Mouse (Mus musculus) CH12.LX (cell line): ENCODE measurements at regions not wholly inside any gene's neighbourhood (a gene's known extent, or its start where the extent isn't known, plus 50 kb on each side); places are given as distances from the start of the nearest gene placed in this dataset.

ENCODE experiments used
- DNase-seq: peaks from one replicate; pipeline ENCODE4 v3.0.0-alpha.2; 2013; ENCODE audit errors: extremely low read depth
- H3K27ac ChIP-seq: 2 replicates; pipeline ENCODE4 v1.5.1; 2012; ENCODE audit warnings: low read depth, mild to moderate bottlenecking, control low read depth, moderate library complexity; ENCODE audit not compliant: insufficient read depth
- H3K27me3 ChIP-seq: replicated peaks from 2 replicates; pipeline ENCODE3; 2012; ENCODE audit warnings: inconsistent platforms
- H3K36me3 ChIP-seq, 2 experiments: replicated peaks in 1 of 2; 2 replicates each; pipeline versions ENCODE3 to v1.6.1; 2012; ENCODE audit warnings: inconsistent platforms in 1 of 2, low read length in 1 of 2, mild to moderate bottlenecking in 1 of 2, mixed read lengths in 1 of 2, moderate library complexity in 1 of 2; ENCODE audit not compliant: control insufficient read depth in 1 of 2, insufficient read depth in 1 of 2
- H3K4me1 ChIP-seq, 2 experiments: 2 replicates each; pipeline ENCODE4 v1.6.1; 2012; ENCODE audit warnings: inconsistent platforms in 1 of 2, moderate library complexity in 1 of 2; ENCODE audit not compliant: insufficient read depth in 2 of 2, control insufficient read depth in 1 of 2
- H3K4me2 ChIP-seq: 2 replicates; pipeline ENCODE4 v1.6.1; 2012; ENCODE audit warnings: low read depth, mild to moderate bottlenecking, control low read depth; ENCODE audit not compliant: poor library complexity, insufficient read depth, severe bottlenecking
- H3K4me3 ChIP-seq, 3 experiments: fragments of 150-350 bp in 1 of 3; sonication (generic) in 1 of 3; replicated peaks in 1 of 3; 2 replicates each; pipeline versions ENCODE3 to v1.5.1; 2011 to 2012; ENCODE audit warnings: low read depth in 2 of 3, low read length in 2 of 3, mild to moderate bottlenecking in 2 of 3, moderate library complexity in 2 of 3, control low read depth in 1 of 3, improper control_type of control experiment in 1 of 3, inconsistent platforms in 1 of 3, mixed read lengths in 1 of 3; ENCODE audit not compliant: poor library complexity in 1 of 3
- H3K79me2 ChIP-seq: replicated peaks from 2 replicates; pipeline ENCODE4 v1.6.1; 2012; ENCODE audit warnings: mild to moderate bottlenecking, moderate library complexity; ENCODE audit not compliant: control insufficient read depth, poor library complexity, insufficient read depth, severe bottlenecking; ENCODE audit errors: extremely low read depth
- H3K9ac ChIP-seq: 2 replicates; pipeline ENCODE4 v1.6.1; 2012; ENCODE audit warnings: low read depth, mild to moderate bottlenecking, control low read depth, moderate library complexity; ENCODE audit not compliant: insufficient read depth
- H3K9me3 ChIP-seq: replicated peaks from 2 replicates; pipeline ENCODE3; 2012; ENCODE audit warnings: low read length, inconsistent platforms, mixed read lengths
- BHLHE40 ChIP-seq: IDR thresholded peaks from 2 replicates; pipeline ENCODE4 v1.6.1; 2011; ENCODE audit warnings: mild to moderate bottlenecking, low read depth, low read length, improper control_type of control experiment
- CHD1 ChIP-seq: IDR thresholded peaks from 2 replicates; pipeline ENCODE4 v1.6.1; 2012; ENCODE audit warnings: low read depth, low read length, improper control_type of control experiment, inconsistent platforms
- CTCF ChIP-seq, 2 experiments: IDR thresholded peaks in 1 of 2; conservative IDR thresholded peaks in 1 of 2; 2 replicates each; pipeline ENCODE4 v1.5.1; 2011 to 2012; ENCODE audit warnings: low read depth in 2 of 2, low read length in 2 of 2, improper control_type of control experiment in 1 of 2, inconsistent platforms in 1 of 2, mild to moderate bottlenecking in 1 of 2, moderate library complexity in 1 of 2
- E2F4 ChIP-seq: IDR thresholded peaks from 2 replicates; pipeline ENCODE4 v1.6.1; 2011; ENCODE audit warnings: low read depth, low read length, improper control_type of control experiment; ENCODE audit not compliant: insufficient replicate concordance
- ELF1 ChIP-seq: IDR thresholded peaks from 2 replicates; pipeline ENCODE4 v1.6.1; 2014; ENCODE audit warnings: low read depth, mild to moderate bottlenecking, inconsistent platforms, low read length, improper control_type of control experiment
- HCFC1 ChIP-seq: IDR thresholded peaks from 2 replicates; pipeline ENCODE4 v1.6.1; 2012; ENCODE audit warnings: low read depth, mild to moderate bottlenecking, inconsistent platforms, low read length, improper control_type of control experiment
- JUN ChIP-seq: IDR thresholded peaks from 2 replicates; pipeline ENCODE4 v1.6.1; 2011; ENCODE audit warnings: low read depth, mild to moderate bottlenecking, low read length, improper control_type of control experiment, moderate library complexity; ENCODE audit not compliant: insufficient read depth
- MAFK ChIP-seq: IDR thresholded peaks from 2 replicates; pipeline ENCODE4 v1.6.1; 2011; ENCODE audit warnings: low read length, improper control_type of control experiment; ENCODE audit not compliant: insufficient replicate concordance
- MEF2A ChIP-seq: IDR thresholded peaks from 2 replicates; pipeline ENCODE4 v1.6.1; 2014; ENCODE audit warnings: low read depth, mild to moderate bottlenecking, inconsistent platforms, low read length, improper control_type of control experiment, borderline replicate concordance
- MXI1 ChIP-seq: IDR thresholded peaks from 2 replicates; pipeline ENCODE4 v1.6.1; 2011; ENCODE audit warnings: mild to moderate bottlenecking, low read depth, low read length, improper control_type of control experiment
- NELFE ChIP-seq: IDR thresholded peaks from 2 replicates; pipeline ENCODE4 v1.6.1; 2011; ENCODE audit warnings: low read depth, low read length, improper control_type of control experiment
- PAX5 ChIP-seq: IDR thresholded peaks from 2 replicates; pipeline ENCODE4 v1.6.1; 2012; ENCODE audit warnings: low read length, inconsistent platforms, mixed read lengths
- RCOR1 ChIP-seq: conservative IDR thresholded peaks from 2 replicates; pipeline ENCODE4 v1.6.1; 2012; ENCODE audit warnings: low read depth, mild to moderate bottlenecking, inconsistent platforms, low read length, improper control_type of control experiment
- SMC3 ChIP-seq: IDR thresholded peaks from 2 replicates; pipeline ENCODE4 v1.6.1; 2011; ENCODE audit warnings: low read depth, low read length, improper control_type of control experiment
- TCF12 ChIP-seq: IDR thresholded peaks from 2 replicates; pipeline ENCODE4 v1.6.1; 2014; ENCODE audit warnings: low read depth, mild to moderate bottlenecking, inconsistent platforms, low read length, improper control_type of control experiment
- USF1 ChIP-seq: IDR thresholded peaks from 2 replicates; pipeline ENCODE4 v1.6.1; 2014; ENCODE audit warnings: low read depth, mild to moderate bottlenecking, inconsistent platforms, low read length, improper control_type of control experiment
- ZKSCAN1 ChIP-seq: IDR thresholded peaks from 2 replicates; pipeline ENCODE4 v1.6.1; 2012; ENCODE audit warnings: low read depth, inconsistent platforms, low read length, improper control_type of control experiment, borderline replicate concordance
- ZMIZ1 ChIP-seq: IDR thresholded peaks from 2 replicates; pipeline ENCODE4 v1.6.1; 2012; ENCODE audit warnings: low read depth, mild to moderate bottlenecking, inconsistent platforms, low read length, improper control_type of control experiment
- dilution Hi-C: fragments of 300-500 bp; cut with MboI; formaldehyde crosslinking; loops from 2 replicates; pipeline ENCODE4 v1.14.3; 2020; ENCODE audit warnings: low sequenced_read_pairs; ENCODE audit not compliant: extremely low pct_unique_long_range_greater_than_20kb, extremely low pct_ligation_motif_present
- in situ Hi-C: fragments of 300-500 bp; cut with MboI; formaldehyde crosslinking; loops from 3 replicates; pipeline ENCODE4 v1.14.3; 2019; ENCODE audit warnings: low sequenced_read_pairs, low pct_ligation_motif_present, low pct_unique_long_range_greater_than_20kb, mixed read lengths

DNA sequence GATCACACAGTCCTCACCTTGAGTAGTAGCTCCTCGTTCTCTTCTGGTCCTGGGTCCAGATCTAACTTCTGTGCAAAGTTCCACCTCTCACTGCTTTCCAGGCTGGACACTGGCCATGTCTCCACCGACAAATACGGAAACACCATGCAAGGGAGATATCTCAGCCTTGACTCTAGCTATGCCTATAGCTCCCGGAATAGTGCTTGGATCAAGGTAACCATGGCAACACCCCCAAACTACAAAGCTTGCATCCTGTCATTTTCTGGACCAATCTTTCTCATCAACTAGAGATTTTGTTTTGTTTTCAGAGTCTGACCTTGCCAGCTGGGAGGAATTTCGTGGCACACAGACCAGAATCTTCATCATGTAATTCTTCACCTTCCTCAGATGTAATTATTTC is 116.8 kb downstream of the Irs2 start:
- H3K4me3 ChIP-seq = no peak overlapping the region
- no peak overlapping the region for H3K9ac ChIP-seq
- no peaks in the 10 kb centered on the region for H3K79me2 ChIP-seq
- H3K36me3 ChIP-seq = no peaks in the 10 kb centered on the region
- H3K27ac ChIP-seq = no peak overlapping the region
- TF ChIP-seq SMC3 (no peak), PAX5 (no peak), MXI1 (no peak), CHD1 (no peak), ELF1 (no peak), BHLHE40 (no peak), RCOR1 (no peak), TCF12 (no peak), E2F4 (no peak), USF1 (no peak), HCFC1 (no peak), ZKSCAN1 (no peak), MEF2A (no peak), ZMIZ1 (no peak)
- no peak for DNase-seq
- dilution Hi-C loops (no loop called here), in situ Hi-C loops (no loop called here)
- H3K4me2 ChIP-seq = no peak overlapping the region
- peaks cover 0 to 3% of the 10 kb centered on the region in 2 experiments; a peak in 1 of 4 replicates for H3K4me1 ChIP-seq
- H3K27me3 ChIP-seq = no peaks in the 10 kb centered on the region
- no peaks in the 10 kb centered on the region for H3K9me3 ChIP-seq

DNA sequence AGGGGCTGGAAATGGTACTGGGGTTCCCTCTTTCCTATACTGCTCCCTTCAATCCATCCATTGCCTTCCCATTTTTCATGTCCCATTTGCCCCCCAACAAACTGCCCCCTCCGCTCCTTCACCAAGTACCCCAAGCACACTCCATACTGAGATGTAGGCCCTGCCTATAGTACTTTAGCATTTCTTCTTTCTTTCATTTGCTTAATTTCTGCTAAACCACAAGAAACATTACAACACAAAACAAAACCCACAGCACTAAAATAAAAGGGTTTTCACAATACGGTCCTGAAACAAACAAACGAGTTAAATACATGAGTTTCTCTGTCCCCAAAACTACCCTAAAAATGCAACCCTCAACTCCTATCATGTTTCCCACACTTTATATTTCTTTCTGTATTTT is 122.8 kb downstream of the Irs2 start:
- TF ChIP-seq NELFE (no peak), CTCF (conservative IDR thresholded peaks at IDR 0.05 in 1 of 2, IDR thresholded peaks at IDR 0.05 in 1 of 2; ENCODE audit: low read depth in 2 of 2, low read length in 2 of 2) (no peak), MAFK (no peak), TCF12 (no peak), JUN (no peak)
- TF ChIP-seq, all 38 proteins: peak for 0
- Histone ChIP-seq H3K27me3 (no peaks in the 10 kb centered on the region), H3K9me3 (no peaks in the 10 kb centered on the region), H3K79me2 (no peaks in the 10 kb centered on the region), H3K27ac (no peak overlapping the region), H3K4me1 (no peaks in the 10 kb centered on the region), H3K4me2 (no peak overlapping the region), H3K4me3 (no peak overlapping the region), H3K9ac (no peak overlapping the region), H3K36me3 (no peaks in the 10 kb centered on the region)
- in situ Hi-C loops = no loop called here
- dilution Hi-C loops = no loop called here
- no peak for DNase-seq
